Mouse (Mus musculus) kidney, embryonic 14.5 days (tissue): ENCODE measurements around the gene Itpr2. TPM values are rescaled to one million over a fixed set of nuclear protein-coding genes. Genes with fewer than 3 reads are reported as not detected.

Experiments
- ATAC-seq: fragments of 200-750 bp; cut with Nextera tagmentation; 2 replicates; pipeline ENCODE4 v1.8.0; 2017; ENCODE audit warnings: moderate number of reproducible peaks, mild to moderate bottlenecking, moderate TSS enrichment, moderate library complexity; ENCODE audit not compliant: low FRiP score, low TSS enrichment
- H3K27ac ChIP-seq: fragments of 300-500 bp; sonication (generic); 2 replicates; pipeline ENCODE4 v1.5.1; 2014; ENCODE audit warnings: low read depth, mild to moderate bottlenecking, low read length, moderate library complexity, mixed read lengths
- H3K27me3 ChIP-seq: fragments of 300-500 bp; sonication (generic); 2 replicates; pipeline ENCODE4 v1.6.1; 2014; ENCODE audit warnings: mild to moderate bottlenecking, low read length; ENCODE audit not compliant: control insufficient read depth, insufficient read depth
- H3K36me3 ChIP-seq: fragments of 300-500 bp; sonication (generic); 2 replicates; pipeline ENCODE4 v1.6.1; 2014; ENCODE audit warnings: low read length, mixed read lengths; ENCODE audit not compliant: control insufficient read depth, insufficient read depth
- H3K4me1 ChIP-seq: fragments of 300-500 bp; sonication (generic); 2 replicates; pipeline ENCODE4 v1.6.1; 2014; ENCODE audit warnings: low read length, mixed read lengths; ENCODE audit not compliant: control insufficient read depth, insufficient read depth
- H3K4me2 ChIP-seq: fragments of 300-500 bp; sonication (generic); replicated peaks from 2 replicates; pipeline ENCODE4 v1.6.1; 2014; ENCODE audit warnings: low read depth, mild to moderate bottlenecking, low read length
- H3K4me3 ChIP-seq: fragments of 300-500 bp; sonication (generic); 2 replicates; pipeline ENCODE4 v1.5.1; 2014; ENCODE audit warnings: mild to moderate bottlenecking, low read length
- H3K9ac ChIP-seq: fragments of 300-500 bp; sonication (generic); 2 replicates; pipeline ENCODE4 v1.6.1; 2014; ENCODE audit warnings: low read depth, mild to moderate bottlenecking, low read length, moderate library complexity
- H3K9me3 ChIP-seq: fragments of 300-500 bp; sonication (generic); 2 replicates; pipeline ENCODE4 v1.6.1; 2016; ENCODE audit warnings: low read length; ENCODE audit not compliant: control insufficient read depth
- WGBS: fragments of 180-500 bp; shearing (Covaris S2); extraction: QIAGEN DNeasy Blood & Tissue Kit; methylation state at CpG from one replicate; pipeline ENCODE4 v1.1.7; 2014; 5-methylcytosine and 5-hydroxymethylcytosine counted together
- polyA plus RNA-seq: library from polyadenylated mRNA; unstranded; fragments of >200 nt; fragmentation: Nextera tagmentation; extraction: Ambion mirVana; gene quantifications from 2 replicates; pipeline ENCODE4 v1.2.1, GENCODE M21; 2014

The Itpr2 gene
- polyA plus RNA-seq, 1 experiment from 2014 or later: 12.7 TPM

- 89% methylated on average over 11 of the region's 11 CpGs for WGBS
- H3K4me2 ChIP-seq: no peak overlapping the region
- no peaks in the 10 kb centered on the region for H3K36me3 ChIP-seq
- H3K9ac ChIP-seq: no peak overlapping the region
- no peaks in the 10 kb centered on the region for H3K9me3 ChIP-seq
- ATAC-seq: no peak
- no peaks in the 10 kb centered on the region for H3K4me1 ChIP-seq
- no peak overlapping the region for H3K27ac ChIP-seq
- H3K27me3 ChIP-seq: no peaks in the 10 kb centered on the region
- no peak overlapping the region for H3K4me3 ChIP-seq
Measured at GRCm38 (mm10) chr6:146446032-146446704, 55.9 kb downstream of the Itpr2 start.

- Histone ChIP-seq H3K36me3 (no peaks in the 10 kb centered on the region), H3K9ac (no peak overlapping the region), H3K27ac (no peak overlapping the region), H3K4me2 (no peak overlapping the region), H3K9me3 (no peaks in the 10 kb centered on the region), H3K4me3 (no peak overlapping the region), H3K27me3 (no peaks in the 10 kb centered on the region), H3K4me1 (no peaks in the 10 kb centered on the region)
- 69% methylated on average over 2 of the region's 2 CpGs for WGBS
- no peak for ATAC-seq
Measured at GRCm38 (mm10) chr6:146439826-146440225, 62.2 kb downstream of the Itpr2 start.

DNA sequence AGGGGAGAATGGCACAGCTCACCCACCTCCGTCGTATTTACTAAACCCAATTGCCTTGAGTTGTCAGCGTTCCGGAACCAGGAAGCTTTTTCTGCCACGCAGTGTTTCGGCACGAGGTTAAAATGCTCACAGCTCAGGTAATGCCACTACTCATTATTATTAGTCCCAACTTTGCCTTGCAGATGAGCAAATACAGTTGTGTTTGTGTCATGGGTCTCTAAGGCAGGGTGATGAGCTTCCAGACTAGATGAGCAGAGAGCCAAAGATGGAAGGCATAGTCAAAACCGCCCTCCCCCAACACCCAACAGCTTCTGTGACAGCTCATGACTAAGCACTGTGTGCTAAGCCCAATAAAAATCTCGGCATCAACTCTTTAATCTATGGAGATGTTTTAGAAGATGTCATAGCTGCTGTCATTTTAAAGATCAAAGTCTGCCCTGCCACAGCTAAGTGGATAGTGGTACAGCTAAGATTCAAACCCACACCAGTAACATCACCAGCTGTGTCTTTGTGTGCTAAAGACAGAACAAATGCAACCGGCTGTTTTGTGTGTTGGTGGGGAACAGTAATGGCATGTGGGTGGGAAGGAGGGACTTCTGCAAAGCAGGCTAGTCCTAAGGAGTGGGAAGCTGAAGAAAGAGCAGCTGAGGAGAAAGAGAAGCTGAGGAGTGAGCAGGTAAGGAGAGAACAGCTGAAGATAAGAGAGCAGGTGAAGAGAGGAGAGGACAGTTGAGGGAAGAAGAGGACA lies 62.8 kb downstream of the Itpr2 start:
- H3K4me3 ChIP-seq: no peak overlapping the region
- no peak for ATAC-seq
- H3K4me2 ChIP-seq: no peak overlapping the region
- 73% methylated on average over 10 of the region's 10 CpGs for WGBS
- no peaks in the 10 kb centered on the region for H3K36me3 ChIP-seq
- H3K9me3 ChIP-seq: no peaks in the 10 kb centered on the region
- H3K4me1 ChIP-seq: no peaks in the 10 kb centered on the region
- H3K27me3 ChIP-seq: no peaks in the 10 kb centered on the region
- no peak overlapping the region for H3K9ac ChIP-seq
- H3K27ac ChIP-seq: no peak overlapping the region

DNA sequence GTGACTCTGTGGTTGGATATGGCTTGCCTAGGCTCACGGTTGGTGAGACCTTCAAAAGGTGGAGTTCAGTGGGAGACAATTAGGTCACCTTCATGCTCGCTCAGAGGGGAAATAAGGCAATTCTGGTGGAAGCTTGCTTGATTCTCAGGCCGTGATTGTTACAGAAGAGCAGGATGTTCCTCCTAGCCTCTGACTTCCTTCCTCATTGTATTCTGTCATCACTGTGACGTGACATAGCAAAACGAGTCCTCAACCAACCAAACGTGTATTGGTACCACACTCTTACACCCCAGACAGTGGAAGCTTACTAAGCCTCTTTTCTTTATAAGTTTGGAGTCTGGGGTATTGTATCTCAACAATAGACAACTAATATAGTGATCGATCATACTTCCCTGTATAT lies 64.0 kb downstream of the Itpr2 start:
- H3K9me3 ChIP-seq: no peaks in the 10 kb centered on the region
- H3K4me2 ChIP-seq: no peak overlapping the region
- H3K27ac ChIP-seq: no peak overlapping the region
- WGBS: 82% methylated on average over 7 of the region's 7 CpGs
- no peaks in the 10 kb centered on the region for H3K4me1 ChIP-seq
- no peak for ATAC-seq
- no peaks in the 10 kb centered on the region for H3K27me3 ChIP-seq
- no peaks in the 10 kb centered on the region for H3K36me3 ChIP-seq
- no peak overlapping the region for H3K4me3 ChIP-seq
- no peak overlapping the region for H3K9ac ChIP-seq

DNA sequence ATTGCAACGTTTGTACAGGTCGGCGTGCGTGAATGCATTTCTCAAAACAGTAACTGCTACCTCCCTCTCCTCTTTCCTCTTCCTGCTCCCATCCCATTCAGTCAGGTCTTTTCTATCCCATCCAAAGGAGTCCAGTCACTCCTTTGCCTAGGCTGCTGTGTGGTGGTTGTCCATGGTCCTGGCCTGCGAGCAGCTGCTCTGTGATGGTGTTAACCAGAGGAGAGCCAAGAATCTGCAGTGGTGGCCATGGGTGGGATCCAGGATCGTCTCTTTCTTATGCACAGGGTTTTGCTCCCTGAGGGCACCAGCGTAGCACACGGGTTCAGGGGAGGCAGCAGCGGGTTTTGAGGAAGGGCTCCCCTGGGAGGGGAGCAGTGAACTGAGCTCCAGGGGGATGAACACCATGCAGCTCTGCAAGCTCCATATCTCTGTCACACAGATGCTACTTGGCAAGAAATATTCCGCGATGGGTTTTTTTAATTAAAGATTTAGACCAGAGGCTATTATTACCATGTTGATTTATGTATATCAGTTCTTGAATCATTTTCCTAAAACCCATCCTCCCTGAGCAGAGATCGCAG lies 65.0 kb downstream of the Itpr2 start:
- no peak overlapping the region for H3K4me3 ChIP-seq
- no peak overlapping the region for H3K9ac ChIP-seq
- no peak overlapping the region for H3K4me2 ChIP-seq
- no peaks in the 10 kb centered on the region for H3K4me1 ChIP-seq
- no peaks in the 10 kb centered on the region for H3K9me3 ChIP-seq
- H3K27ac ChIP-seq: no peak overlapping the region
- WGBS: 50% methylated on average over 12 of the region's 12 CpGs
- H3K36me3 ChIP-seq: no peaks in the 10 kb centered on the region
- ATAC-seq: no peak
- H3K27me3 ChIP-seq: no peaks in the 10 kb centered on the region

- ATAC-seq: no peak
- no peak overlapping the region for H3K9ac ChIP-seq
Measured at GRCm38 (mm10) chr6:146434217-146434616, 67.8 kb downstream of the Itpr2 start.

GRCm38 (mm10) chr6:146432218-146432865 lies 69.7 kb downstream of the Itpr2 start:
- Histone ChIP-seq H3K4me2 (no peak overlapping the region), H3K36me3 (no peaks in the 10 kb centered on the region), H3K9me3 (no peaks in the 10 kb centered on the region), H3K9ac (no peak overlapping the region), H3K27ac (no peak overlapping the region), H3K4me3 (no peak overlapping the region), H3K4me1 (no peaks in the 10 kb centered on the region), H3K27me3 (no peaks in the 10 kb centered on the region)
- no peak for ATAC-seq
- 74% methylated on average over 8 of the region's 8 CpGs for WGBS

More at GRCm38 (mm10) chr6:146434217-146434616, 67.8 kb downstream of the Itpr2 start:
- no peak overlapping the region for H3K4me2 ChIP-seq
- H3K9me3 ChIP-seq: no peaks in the 10 kb centered on the region
- no peak overlapping the region for H3K27ac ChIP-seq
- no peaks in the 10 kb centered on the region for H3K4me1 ChIP-seq
- WGBS: 95% methylated on average over 2 of the region's 2 CpGs
- no peak overlapping the region for H3K4me3 ChIP-seq
- H3K36me3 ChIP-seq: no peaks in the 10 kb centered on the region
- H3K27me3 ChIP-seq: no peaks in the 10 kb centered on the region

DNA sequence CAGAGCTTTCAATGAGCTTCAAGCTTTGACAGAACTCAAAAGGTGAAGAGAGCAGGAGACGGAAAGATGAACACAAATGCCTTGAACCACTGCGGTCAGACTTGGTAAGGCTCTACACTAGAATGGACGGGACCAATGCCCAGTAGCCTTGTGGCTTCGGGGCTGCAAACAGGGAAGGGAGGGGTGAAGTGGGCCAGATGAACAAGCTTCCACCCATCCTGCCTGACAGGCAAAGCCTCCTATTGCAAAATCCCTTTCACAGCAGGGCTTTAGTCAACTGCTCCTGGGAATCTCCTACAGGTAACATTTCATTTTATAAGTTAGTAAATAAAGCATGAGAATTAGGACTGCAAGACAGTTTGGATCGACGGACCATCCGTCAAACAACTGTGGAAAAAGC lies 70.2 kb downstream of the Itpr2 start:
- no peaks in the 10 kb centered on the region for H3K27me3 ChIP-seq
- no peak overlapping the region for H3K4me2 ChIP-seq
- H3K27ac ChIP-seq: no peak overlapping the region
- H3K9ac ChIP-seq: no peak overlapping the region
- H3K4me3 ChIP-seq: no peak overlapping the region
- H3K36me3 ChIP-seq: no peaks in the 10 kb centered on the region
- no peak for ATAC-seq
- 75% methylated on average over 7 of the region's 7 CpGs for WGBS
- H3K4me1 ChIP-seq: no peaks in the 10 kb centered on the region
- H3K9me3 ChIP-seq: no peaks in the 10 kb centered on the region
